Mouse (Mus musculus) midbrain, embryonic 13.5 days (tissue): ENCODE data around the gene Bcar3. TPM values are rescaled to one million over a fixed set of nuclear protein-coding genes. Genes with fewer than 3 reads are reported as not detected.
A peak's percentile ranks its signal among the peaks of the same experiment; 100 is the strongest.
"Not testable (repeated sequence)": the region's sequence is repeated elsewhere in the genome, so short reads cannot be mapped to it uniquely, and the experiment has no call there.

Source experiments
- ATAC-seq: fragments of 200-750 bp; cut with Nextera tagmentation; 2 replicates; pipeline ENCODE4 v1.8.0; 2017; ENCODE audit warnings: mild to moderate bottlenecking, moderate TSS enrichment, moderate library complexity
- H3K27ac ChIP-seq: fragments of 300-500 bp; sonication (generic); 2 replicates; pipeline ENCODE4 v1.5.1; 2015; ENCODE audit warnings: inconsistent platforms, mild to moderate bottlenecking, moderate library complexity
- H3K27me3 ChIP-seq: fragments of 300-500 bp; sonication (generic); 2 replicates; pipeline ENCODE4 v1.6.1; 2015; ENCODE audit warnings: mild to moderate bottlenecking, inconsistent platforms
- H3K36me3 ChIP-seq: fragments of 300-500 bp; sonication (generic); 2 replicates; pipeline ENCODE4 v1.6.1; 2015; ENCODE audit warnings: mild to moderate bottlenecking, inconsistent platforms
- H3K4me1 ChIP-seq: fragments of 300-500 bp; sonication (generic); replicated peaks from 2 replicates; pipeline ENCODE4 v1.6.1; 2015; ENCODE audit warnings: inconsistent platforms
- H3K4me2 ChIP-seq: fragments of 300-500 bp; sonication (generic); replicated peaks from 2 replicates; pipeline ENCODE4 v1.6.1; 2015; ENCODE audit warnings: moderate library complexity, mild to moderate bottlenecking, inconsistent platforms
- H3K4me3 ChIP-seq: fragments of 300-500 bp; sonication (generic); replicated peaks from 2 replicates; pipeline ENCODE4 v1.5.1; 2015; ENCODE audit warnings: mild to moderate bottlenecking, inconsistent platforms
- H3K9ac ChIP-seq: fragments of 300-500 bp; sonication (generic); replicated peaks from 2 replicates; pipeline ENCODE4 v1.6.1; 2015; ENCODE audit warnings: mild to moderate bottlenecking, inconsistent platforms
- H3K9me3 ChIP-seq: fragments of 300-500 bp; sonication (generic); 2 replicates; pipeline ENCODE4 v1.6.1; 2016; ENCODE audit warnings: mild to moderate bottlenecking, inconsistent platforms
- WGBS: fragments of 180-500 bp; shearing (Covaris S2); methylation state at CpG from one replicate; pipeline ENCODE4 v1.1.7; 2015; 5-methylcytosine and 5-hydroxymethylcytosine counted together
- polyA plus RNA-seq: library from polyadenylated mRNA; unstranded; fragments of >200 nt; fragmentation: Nextera tagmentation; extraction: Ambion mirVana; gene quantifications from 2 replicates; pipeline ENCODE4 v1.2.1, GENCODE M21; 2015

The Bcar3 gene
- polyA plus RNA-seq, result 8.0 and 8.9 TPM in 2 replicates

GRCm38 (mm10) chr3:122293954-122294850 is at the start of gene Bcar3:
Gene Bcar3 (plus strand): TSS chr3:122294136.
- Histone ChIP-seq H3K9ac (peak within 1 kb of the TSS; percentile 93), H3K4me2 (peak within 1 kb of the TSS; percentile 76), H3K27ac (peak within 1 kb of the TSS; percentile 100), H3K4me3 (peak within 1 kb of the TSS; percentile 83), H3K36me3 (no peaks in the 10 kb centered on the region), H3K27me3 (no peaks in the 10 kb centered on the region), H3K9me3 (no peaks in the 10 kb centered on the region), H3K4me1 (peaks cover 62% of the 10 kb centered on the region)
- ATAC-seq, result peak; percentile 89
- WGBS, result 3% methylated on average over 37 of the region's 37 CpGs

- ATAC-seq, result no peak
- peak overlapping the region; percentile 81 for H3K4me3 ChIP-seq
- WGBS, result 45% methylated on average over 6 of the region's 6 CpGs
- H3K9ac ChIP-seq, result peak overlapping the region; percentile 44
- H3K27me3 ChIP-seq, result no peaks in the 10 kb centered on the region
- H3K4me2 ChIP-seq, result peak overlapping the region; percentile 62
- no peaks in the 10 kb centered on the region for H3K36me3 ChIP-seq
- H3K4me1 ChIP-seq, result peaks cover 19% of the 10 kb centered on the region
- peak overlapping the region; percentile 39; the same call in 1 of the 2 replicates for H3K27ac ChIP-seq
- H3K9me3 ChIP-seq, result no peaks in the 10 kb centered on the region
These were observed 49.2 kb upstream of the Bcar3 start for GRCm38 (mm10) chr3:122244759-122245158.

DNA sequence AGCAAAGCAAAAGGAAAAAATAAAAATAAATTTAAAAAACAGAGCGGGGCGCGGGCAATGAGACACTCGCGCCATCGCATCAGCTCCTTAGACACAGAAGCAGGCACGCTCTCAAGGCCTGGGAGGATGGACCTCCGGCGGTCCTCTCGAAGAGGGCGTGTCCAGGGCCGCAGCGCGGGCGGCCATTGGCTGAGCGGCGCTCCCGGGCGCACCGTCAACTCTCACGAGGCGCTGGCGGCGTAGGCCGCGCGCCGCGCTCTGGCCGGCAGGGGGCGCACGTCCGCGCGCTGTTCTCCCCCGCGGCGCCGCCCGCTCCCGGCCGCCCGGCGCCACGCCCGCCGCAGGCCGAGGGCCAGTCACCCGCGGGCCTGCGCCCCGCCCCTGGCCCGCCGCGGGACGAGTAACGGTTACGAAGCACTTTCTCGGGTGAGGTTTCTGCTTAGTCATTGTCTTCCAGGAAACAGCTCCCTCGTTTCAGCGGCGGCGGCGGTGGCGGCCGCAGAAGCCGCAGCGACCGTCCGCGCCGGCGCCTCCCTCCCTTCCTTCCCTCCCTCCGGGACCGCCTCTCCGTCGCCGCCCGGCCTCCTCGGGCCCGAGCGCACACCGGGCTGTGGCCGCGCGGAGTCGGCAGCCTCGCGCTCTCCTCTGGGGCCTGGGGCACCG is 48.6 kb upstream of the Bcar3 start, which contains the start of gene Gclm:
Gene Gclm, plus strand, starts transcription at position 343 of the 663 bp plus-strand sequence.
- WGBS, result under 1% methylated on average over 82 of the region's 90 CpGs
- no peaks in the 10 kb centered on the region for H3K9me3 ChIP-seq

DNA sequence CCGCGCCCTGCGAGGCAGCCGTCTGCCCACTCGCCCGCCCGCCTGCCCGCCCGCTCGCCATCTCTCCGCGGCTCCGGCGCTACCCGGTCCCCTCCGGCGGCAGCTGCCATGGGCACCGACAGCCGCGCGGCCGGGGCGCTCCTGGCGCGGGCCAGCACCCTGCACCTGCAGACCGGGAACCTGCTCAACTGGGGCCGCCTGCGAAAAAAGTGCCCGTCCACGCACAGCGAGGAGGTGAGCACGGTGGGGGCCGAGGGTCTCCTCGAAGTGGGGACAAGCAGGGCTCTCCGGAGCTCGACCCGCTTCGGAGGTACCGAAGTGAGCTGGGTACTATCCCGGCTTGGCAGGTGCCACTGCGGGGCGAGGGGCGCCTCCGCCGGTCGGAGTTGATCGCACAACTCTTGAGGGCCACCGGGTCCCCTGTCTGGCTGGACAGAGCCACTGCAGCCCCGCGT is 48.0 kb upstream of the Bcar3 start:
- H3K9me3 ChIP-seq, result no peaks in the 10 kb centered on the region
- H3K27ac ChIP-seq, result peak overlapping the region; percentile 93
- H3K36me3 ChIP-seq, result no peaks in the 10 kb centered on the region
- H3K9ac ChIP-seq, result peak overlapping the region; percentile 92
- peak; percentile 75 for ATAC-seq
- H3K4me1 ChIP-seq, result peaks cover 19% of the 10 kb centered on the region
- peak overlapping the region; percentile 62 for H3K4me2 ChIP-seq
- peak overlapping the region; percentile 81 for H3K4me3 ChIP-seq
- WGBS, result 1% methylated on average over 37 of the region's 50 CpGs
- no peaks in the 10 kb centered on the region for H3K27me3 ChIP-seq

More for the DNA sequence above, 48.6 kb upstream of the Bcar3 start, which contains the start of gene Gclm:
- Histone ChIP-seq H3K27ac (peak within 1 kb of the TSS; percentile 93), H3K4me3 (peak within 1 kb of the TSS; percentile 81), H3K4me1 (peaks cover 19% of the 10 kb centered on the region), H3K36me3 (no peaks in the 10 kb centered on the region), H3K4me2 (peak within 1 kb of the TSS; percentile 62), H3K27me3 (no peaks in the 10 kb centered on the region), H3K9ac (peak within 1 kb of the TSS; percentile 92)
- ATAC-seq, result peak; percentile 99

- H3K9me3 ChIP-seq, result no peaks in the 10 kb centered on the region
- no peak for ATAC-seq
- H3K27me3 ChIP-seq, result no peaks in the 10 kb centered on the region
- H3K27ac ChIP-seq, result no peak overlapping the region
- H3K9ac ChIP-seq, result peak overlapping the region; percentile 92
- peak overlapping the region; percentile 62 for H3K4me2 ChIP-seq
- H3K36me3 ChIP-seq, result no peaks in the 10 kb centered on the region
- 28% methylated on average over 6 of the region's 6 CpGs for WGBS
- H3K4me1 ChIP-seq, result peaks cover 19% of the 10 kb centered on the region
- H3K4me3 ChIP-seq, result peak overlapping the region; percentile 81
These were observed 47.5 kb upstream of the Bcar3 start for GRCm38 (mm10) chr3:122246406-122246805.

- H3K36me3 ChIP-seq, result no peaks in the 10 kb centered on the region
- H3K9ac ChIP-seq, result no peak overlapping the region
- no peaks in the 10 kb centered on the region for H3K27me3 ChIP-seq
- H3K4me1 ChIP-seq, result peaks cover 19% of the 10 kb centered on the region
- ATAC-seq, result no peak
- H3K27ac ChIP-seq, result no peak overlapping the region
- no peaks in the 10 kb centered on the region for H3K9me3 ChIP-seq
- H3K4me3 ChIP-seq, result peak overlapping the region; percentile 81
- H3K4me2 ChIP-seq, result peak overlapping the region; percentile 62
- 69% methylated on average over 12 of the region's 12 CpGs for WGBS
These were observed 46.8 kb upstream of the Bcar3 start for GRCm38 (mm10) chr3:122246986-122247767.

DNA sequence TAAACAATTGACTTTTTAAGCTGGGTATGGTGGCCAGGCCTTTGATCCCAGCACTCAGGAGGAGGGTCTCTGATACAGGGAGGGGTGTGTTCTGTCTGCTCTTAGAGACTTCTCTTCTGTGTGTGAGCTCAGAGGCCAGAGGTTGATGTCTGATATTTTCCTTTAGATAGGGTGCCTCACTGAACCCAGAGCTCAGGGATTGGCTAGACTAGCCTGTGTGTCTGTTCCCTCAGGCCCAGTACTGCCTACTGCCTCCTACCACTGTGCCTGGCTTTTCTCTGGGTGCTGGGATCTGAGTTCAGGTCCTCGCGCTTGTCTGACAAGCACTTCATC is 46.2 kb upstream of the Bcar3 start:
- no peaks in the 10 kb centered on the region for H3K27me3 ChIP-seq
- no peak overlapping the region for H3K27ac ChIP-seq
- ATAC-seq, result no peak
- 0 out of 2 replicates have a peak overlapping the region, but pooled peaks have one; percentile 62 for H3K4me2 ChIP-seq
- WGBS, result 93% methylated on average over 2 of the region's 2 CpGs
- 0 out of 2 replicates have a peak overlapping the region, but pooled peaks have one; percentile 2 for H3K4me3 ChIP-seq
- H3K4me1 ChIP-seq, result peaks cover 19% of the 10 kb centered on the region
- no peaks in the 10 kb centered on the region for H3K36me3 ChIP-seq
- H3K9me3 ChIP-seq, result no peaks in the 10 kb centered on the region
- no peak overlapping the region; the same call in 1 of the 2 replicates for H3K9ac ChIP-seq

- no peak overlapping the region for H3K4me3 ChIP-seq
- H3K27ac ChIP-seq, result no peak overlapping the region
- H3K9me3 ChIP-seq, result no peaks in the 10 kb centered on the region
- H3K4me1 ChIP-seq, result peaks cover 3% of the 10 kb centered on the region
- ATAC-seq, result no peak
- no peaks in the 10 kb centered on the region for H3K27me3 ChIP-seq
- no peak overlapping the region for H3K4me2 ChIP-seq
- WGBS, result 52% methylated on average over 3 of the region's 3 CpGs
- no peak overlapping the region for H3K9ac ChIP-seq
- H3K36me3 ChIP-seq, result 0 out of 2 replicates have a peak, but pooled peaks cover 3% of the 10 kb centered on the region
These were observed 41.3 kb upstream of the Bcar3 start for GRCm38 (mm10) chr3:122252466-122253253.

- H3K4me2 ChIP-seq, H3K4me1 ChIP-seq, H3K9ac ChIP-seq, H3K27ac ChIP-seq, H3K9me3 ChIP-seq, H3K36me3 ChIP-seq, ATAC-seq, H3K4me3 ChIP-seq, H3K27me3 ChIP-seq: not testable (repeated sequence)
- 88% methylated on average over 7 of the region's 7 CpGs for WGBS
These were observed 39.9 kb upstream of the Bcar3 start for GRCm38 (mm10) chr3:122254050-122254449.

- Histone ChIP-seq H3K9ac (no peak overlapping the region), H3K27ac (no peak overlapping the region), H3K9me3 (no peaks in the 10 kb centered on the region), H3K27me3 (no peaks in the 10 kb centered on the region), H3K36me3 (peaks cover 12% of the 10 kb centered on the region), H3K4me2 (no peak overlapping the region), H3K4me3 (no peak overlapping the region), H3K4me1 (peaks cover 4% of the 10 kb centered on the region)
- no peak for ATAC-seq
- 75% methylated on average over 5 of the region's 5 CpGs for WGBS
These were observed 23.9 kb upstream of the Bcar3 start for GRCm38 (mm10) chr3:122269986-122270385.

DNA sequence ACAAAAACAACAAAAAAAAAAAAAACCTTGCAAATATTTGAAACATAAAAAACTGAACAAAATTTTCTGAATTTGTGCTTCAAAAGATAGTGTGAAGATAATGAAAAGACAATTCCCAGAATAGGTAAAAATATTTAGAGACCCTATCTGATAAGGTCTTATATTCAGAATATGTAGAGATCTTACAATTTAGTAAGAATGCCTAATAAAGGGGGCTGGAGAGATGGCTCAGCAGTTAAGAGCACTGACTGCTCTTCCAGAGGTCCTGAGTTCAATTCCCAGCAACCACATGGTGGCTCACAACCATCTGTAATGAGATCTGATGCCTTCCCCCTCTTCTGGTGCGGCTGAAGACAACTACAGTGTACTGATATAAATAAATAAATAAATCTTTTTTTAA is 21.4 kb upstream of the Bcar3 start:
- 78% methylated on average over 1 of the region's 1 CpGs for WGBS
- H3K27me3 ChIP-seq, ATAC-seq, H3K27ac ChIP-seq, H3K9ac ChIP-seq, H3K4me3 ChIP-seq, H3K9me3 ChIP-seq, H3K4me2 ChIP-seq: not testable (repeated sequence)
- peaks cover 23% of the 10 kb centered on the region for H3K36me3 ChIP-seq
- peaks cover 30% of the 10 kb centered on the region for H3K4me1 ChIP-seq
